Mouse (Mus musculus): ENCODE results near the gene Tmem242. TPM values are rescaled to one million over a fixed set of nuclear protein-coding genes. Genes with fewer than 3 reads are reported as not detected.

Gene Tmem242
- total RNA-seq, 2 experiments from 2014 or later, result 145 to 151 TPM

- DNase-seq, result no peak
Observed at GRCm38 (mm10) chr17:5416518-5416917, 23.5 kb downstream of the Tmem242 start.

GRCm38 (mm10) chr17:5414041-5414440 lies 26.0 kb downstream of the Tmem242 start:
- no peak for DNase-seq

- no peak for DNase-seq
Observed at GRCm38 (mm10) chr17:5413350-5413749, 26.7 kb downstream of the Tmem242 start.

- no peak for DNase-seq
Observed at GRCm38 (mm10) chr17:5412740-5413139, 27.3 kb downstream of the Tmem242 start.

- DNase-seq, result no peak
Observed at GRCm38 (mm10) chr17:5412301-5412700, 27.8 kb downstream of the Tmem242 start.

- DNase-seq, result no peak
Observed at GRCm38 (mm10) chr17:5411205-5411604, 28.9 kb downstream of the Tmem242 start.

GRCm38 (mm10) chr17:5410336-5410735 lies 29.7 kb downstream of the Tmem242 start:
- DNase-seq, result no peak

- DNase-seq, result no peak
Observed at GRCm38 (mm10) chr17:5407030-5407429, 33.0 kb downstream of the Tmem242 start.

GRCm38 (mm10) chr17:5406566-5406965 lies 33.5 kb downstream of the Tmem242 start:
- no peak for DNase-seq

GRCm38 (mm10) chr17:5403885-5404284 lies 36.2 kb downstream of the Tmem242 start:
- no peak for DNase-seq

- peak; percentile 92 for DNase-seq
Observed at GRCm38 (mm10) chr17:5402624-5403023, 37.4 kb downstream of the Tmem242 start.

GRCm38 (mm10) chr17:5402069-5402468 lies 38.0 kb downstream of the Tmem242 start:
- peak; percentile 86 for DNase-seq

- no peak for DNase-seq
Observed at GRCm38 (mm10) chr17:5401288-5401687, 38.8 kb downstream of the Tmem242 start.

GRCm38 (mm10) chr17:5400435-5401090 lies 39.5 kb downstream of the Tmem242 start:
- DNase-seq, result no peak

- DNase-seq, result peak; percentile 91
Observed at GRCm38 (mm10) chr17:5397148-5398007, 42.7 kb downstream of the Tmem242 start.

- no peak for DNase-seq
Observed at GRCm38 (mm10) chr17:5396213-5396612, 43.8 kb downstream of the Tmem242 start.

- no peak for DNase-seq
Observed at GRCm38 (mm10) chr17:5395454-5396205, 44.4 kb downstream of the Tmem242 start.

GRCm38 (mm10) chr17:5390682-5391081 lies 49.4 kb downstream of the Tmem242 start:
- DNase-seq, result no peak

GRCm38 (mm10) chr17:5388351-5388750 lies 51.7 kb downstream of the Tmem242 start:
- no peak for DNase-seq

- DNase-seq, result no peak
Observed at GRCm38 (mm10) chr17:5386885-5387545, 53.0 kb downstream of the Tmem242 start.

- no peak for DNase-seq
Observed at GRCm38 (mm10) chr17:5385694-5386093, 54.4 kb downstream of the Tmem242 start.

- DNase-seq, result peak; percentile 34
Observed at GRCm38 (mm10) chr17:5377930-5378310, 62.1 kb downstream of the Tmem242 start.
